Mouse (Mus musculus) heart, adult 2 months (tissue): ENCODE results near the gene Sde2.

Experiments
- CTCF ChIP-seq: fragments of 200-600 bp; IDR thresholded peaks from 2 replicates; pipeline ENCODE4 v1.8.1; 2022; ENCODE audit warnings: antibody characterized with exemption, mild to moderate bottlenecking, moderate library complexity
- POLR2A ChIP-seq: fragments of 200-500 bp; IDR thresholded peaks from 2 replicates; pipeline ENCODE4 v1.6.1; 2011; ENCODE audit warnings: mild to moderate bottlenecking, low read depth, low read length, control low read depth; ENCODE audit not compliant: insufficient read depth

DNA sequence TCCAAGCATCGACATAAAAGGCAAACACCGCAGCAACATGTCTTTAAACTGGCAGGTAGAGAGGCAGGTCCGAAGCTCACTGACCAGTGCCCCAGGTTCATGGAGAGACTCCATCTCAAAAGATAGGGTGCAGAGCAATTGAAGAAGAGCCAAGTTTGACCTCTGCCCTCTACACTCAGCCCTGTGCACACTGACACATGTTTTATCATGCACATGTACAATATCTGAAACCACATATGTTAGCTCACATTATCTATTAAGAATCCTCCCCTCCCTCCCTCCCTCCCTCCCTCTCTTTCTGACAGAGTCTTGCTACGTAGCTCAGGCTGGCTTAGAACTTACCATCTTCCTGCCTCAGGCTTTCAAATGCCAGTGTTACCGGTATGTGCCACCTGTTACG is 29.8 kb upstream of the Sde2 start:
- TF ChIP-seq CTCF, result no peak
- no peak for TF ChIP-seq POLR2A
